Mouse (Mus musculus): Measurements from ENCODE around the gene Olfr1239.

The Olfr1239 gene

GRCm38 (mm10) chr2:89420307-89420706 is at the start of gene Olfr1239:
Olfr1239 (minus strand) TSS chr2:89420407.
- no peak for DNase-seq

DNA sequence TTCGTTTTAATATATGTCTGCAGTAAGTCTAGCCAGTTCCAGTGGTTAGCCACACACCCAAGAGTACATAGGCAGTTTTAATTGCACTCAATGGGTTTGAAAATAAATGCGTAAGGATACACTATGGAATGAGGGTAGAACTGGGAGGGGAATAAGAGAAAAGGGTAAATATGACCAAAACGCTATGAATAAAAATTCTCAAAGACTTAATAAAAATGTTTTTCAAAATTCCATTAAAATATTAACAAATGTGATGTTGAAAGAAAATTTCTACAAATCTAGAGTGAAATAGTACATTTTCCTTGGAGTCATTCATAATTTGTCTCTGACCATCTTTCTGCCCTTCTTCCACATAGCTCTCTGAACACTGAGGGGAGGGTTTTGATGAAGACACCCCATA is 22.7 kb upstream of the Olfr1239 start, which contains the start of gene Olfr1240:
Gene Olfr1240 (minus strand): TSS at position 101 of the 400 bp plus-strand sequence.
- no peak for DNase-seq

DNA sequence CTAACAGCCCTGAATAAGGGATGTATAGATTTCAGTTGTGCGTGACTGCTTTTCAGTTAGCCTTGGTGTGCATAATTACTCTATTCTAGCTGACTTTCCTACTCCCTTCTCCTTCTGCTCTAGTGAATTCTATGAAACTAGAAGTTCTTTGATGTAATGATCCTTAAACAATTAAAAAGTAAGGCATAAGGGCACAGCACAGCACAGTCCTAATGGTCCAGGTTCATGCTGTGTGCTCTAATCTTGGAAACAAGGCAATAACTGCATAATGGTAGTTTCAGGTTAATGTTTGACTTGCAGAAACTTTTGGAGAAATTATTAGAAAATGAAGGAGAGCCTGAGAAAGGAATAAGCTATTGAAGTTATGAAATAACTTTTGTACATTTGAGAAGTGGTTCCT is 5.7 kb downstream of the Olfr1239 start:
- no peak for DNase-seq

- no peak for DNase-seq
These were observed 10.6 kb downstream of the Olfr1239 start, which contains the start of gene Olfr1238 for GRCm38 (mm10) chr2:89409576-89409975. Olfr1238 (minus strand) TSS chr2:89409676.

GRCm38 (mm10) chr2:89400882-89401281 is 19.3 kb downstream of the Olfr1239 start:
- no peak for DNase-seq

Measured in kidney, postnatal 4 days (tissue).